Mouse (Mus musculus) heart, embryonic 14.5 days (tissue): ENCODE measurements around the gene Abi1. TPM values are rescaled to one million over a fixed set of nuclear protein-coding genes. Genes with fewer than 3 reads are reported as not detected.

Source experiments
- ATAC-seq: fragments of 200-750 bp; cut with Nextera tagmentation; 2 replicates; pipeline ENCODE4 v1.8.0; 2017; ENCODE audit warnings: low read depth, moderate TSS enrichment; ENCODE audit not compliant: insufficient number of reproducible peaks, insufficient read depth, low FRiP score
- H3K27ac ChIP-seq, 2 experiments: fragments of 200-500 bp in 1 of 2; fragments of 300-500 bp in 1 of 2; sonication (generic) in 1 of 2; replicated peaks in 1 of 2; 2 replicates each; pipeline ENCODE4 v1.5.1; 2012 to 2014; ENCODE audit warnings: low read depth in 2 of 2, low read length in 2 of 2, control low read depth in 1 of 2, mild to moderate bottlenecking in 1 of 2, mixed read lengths in 1 of 2; ENCODE audit not compliant: control insufficient read depth in 1 of 2, insufficient read depth in 1 of 2
- H3K27me3 ChIP-seq: fragments of 300-500 bp; sonication (generic); 2 replicates; pipeline ENCODE4 v1.6.1; 2014; ENCODE audit warnings: mild to moderate bottlenecking, low read length, control low read depth; ENCODE audit not compliant: control insufficient read depth, insufficient read depth
- H3K36me3 ChIP-seq: fragments of 300-500 bp; sonication (generic); 2 replicates; pipeline ENCODE4 v1.6.1; 2014; ENCODE audit warnings: mild to moderate bottlenecking, control low read depth, low read length, mixed read lengths; ENCODE audit not compliant: control insufficient read depth, insufficient read depth
- H3K4me1 ChIP-seq, 2 experiments: fragments of 200-500 bp in 1 of 2; fragments of 300-500 bp in 1 of 2; sonication (generic) in 1 of 2; 2 replicates each; pipeline ENCODE4 v1.6.1; 2012 to 2014; ENCODE audit warnings: low read length in 2 of 2, control low read depth in 1 of 2, mixed read lengths in 1 of 2; ENCODE audit not compliant: control insufficient read depth in 2 of 2, insufficient read depth in 2 of 2
- H3K4me2 ChIP-seq: fragments of 300-500 bp; sonication (generic); 2 replicates; pipeline ENCODE4 v1.6.1; 2014; ENCODE audit warnings: mild to moderate bottlenecking, low read length
- H3K4me3 ChIP-seq, 2 experiments: fragments of 200-500 bp in 1 of 2; fragments of 300-500 bp in 1 of 2; sonication (generic) in 1 of 2; 2 replicates each; pipeline ENCODE4 v1.5.1; 2012 to 2014; ENCODE audit warnings: low read length in 2 of 2, mild to moderate bottlenecking in 2 of 2, control low read depth in 1 of 2, low read depth in 1 of 2, moderate library complexity in 1 of 2; ENCODE audit not compliant: control insufficient read depth in 1 of 2, insufficient read depth in 1 of 2
- H3K9ac ChIP-seq: fragments of 300-500 bp; sonication (generic); 2 replicates; pipeline ENCODE4 v1.6.1; 2014; ENCODE audit warnings: mild to moderate bottlenecking, low read length
- H3K9me3 ChIP-seq: fragments of 300-500 bp; sonication (generic); 2 replicates; pipeline ENCODE4 v1.6.1; 2016; ENCODE audit warnings: low read length, control low read depth; ENCODE audit not compliant: control insufficient read depth
- WGBS: fragments of 180-500 bp; shearing (Covaris S2); extraction: QIAGEN DNeasy Blood & Tissue Kit; methylation state at CpG from one replicate; pipeline ENCODE4 v1.1.7; 2014; 5-methylcytosine and 5-hydroxymethylcytosine counted together
- polyA plus RNA-seq: library from polyadenylated mRNA; unstranded; fragments of >200 nt; fragmentation: Nextera tagmentation; extraction: Ambion mirVana; gene quantifications from 2 replicates; pipeline ENCODE4 v1.2.1, GENCODE M21; 2014

Abi1 gene
- polyA plus RNA-seq, result 28.0 and 34.0 TPM in 2 replicates

GRCm38 (mm10) chr2:23040001-23040646, at the start of gene Abi1:
TSS of gene Abi1 (minus strand) at chr2:23040241.
- peaks cover 0 to 13% of the 10 kb centered on the region in 2 experiments; a peak in 2 of 4 replicates for H3K4me1 ChIP-seq
- peak within 1 kb of the TSS; percentile 98 for H3K27ac ChIP-seq
- no peaks in the 10 kb centered on the region for H3K27me3 ChIP-seq
- WGBS, result 2% methylated on average over 24 of the region's 24 CpGs
- no peaks in the 10 kb centered on the region for H3K9me3 ChIP-seq
- peak within 1 kb of the TSS; percentile 95 for H3K4me3 ChIP-seq
- ATAC-seq, result peak; percentile 97
- H3K4me2 ChIP-seq, result peak within 1 kb of the TSS; percentile 76
- H3K9ac ChIP-seq, result peak within 1 kb of the TSS; percentile 95
- no peaks in the 10 kb centered on the region for H3K36me3 ChIP-seq

- ATAC-seq, result no peak
- peaks cover 68% of the 10 kb centered on the region for H3K36me3 ChIP-seq
- no peaks in the 10 kb centered on the region for H3K9me3 ChIP-seq
- WGBS, result 97% methylated on average over 8 of the region's 8 CpGs
- no peaks in the 10 kb centered on the region for H3K27me3 ChIP-seq
- no peak overlapping the region for H3K27ac ChIP-seq
- H3K4me1 ChIP-seq, result no peaks in the 10 kb centered on the region
- no peak overlapping the region for H3K9ac ChIP-seq
- H3K4me2 ChIP-seq, result no peak overlapping the region
- H3K4me3 ChIP-seq, result no peak overlapping the region
These were observed 44.5 kb upstream of the Abi1 start for GRCm38 (mm10) chr2:23084540-23084939.

- no peak for ATAC-seq
- H3K9me3 ChIP-seq, result 0 out of 2 replicates have a peak, but pooled peaks cover 3% of the 10 kb centered on the region
- no peak overlapping the region for H3K27ac ChIP-seq
- no peak overlapping the region for H3K4me3 ChIP-seq
- peaks cover 78% of the 10 kb centered on the region for H3K36me3 ChIP-seq
- H3K4me1 ChIP-seq, result no peaks in the 10 kb centered on the region
- H3K27me3 ChIP-seq, result no peaks in the 10 kb centered on the region
- no peak overlapping the region for H3K9ac ChIP-seq
- H3K4me2 ChIP-seq, result no peak overlapping the region
- WGBS, result 96% methylated on average over 2 of the region's 2 CpGs
These were observed 38.5 kb upstream of the Abi1 start for GRCm38 (mm10) chr2:23078588-23078987.

- H3K36me3 ChIP-seq, result peaks cover 75% of the 10 kb centered on the region
- 0 out of 2 replicates have a peak, but pooled peaks cover 3% of the 10 kb centered on the region for H3K9me3 ChIP-seq
- H3K27me3 ChIP-seq, result no peaks in the 10 kb centered on the region
- no peak overlapping the region for H3K9ac ChIP-seq
- ATAC-seq, result no peak
- no peaks in the 10 kb centered on the region for H3K4me1 ChIP-seq
- no peak overlapping the region for H3K27ac ChIP-seq
- H3K4me2 ChIP-seq, result no peak overlapping the region
- 89% methylated on average over 5 of the region's 5 CpGs for WGBS
- no peak overlapping the region for H3K4me3 ChIP-seq
These were observed 37.7 kb upstream of the Abi1 start for GRCm38 (mm10) chr2:23077693-23078092.

- Histone ChIP-seq H3K4me2 (no peak overlapping the region), H3K4me3 (no peak overlapping the region), H3K9me3 (0 out of 2 replicates have a peak, but pooled peaks cover 3% of the 10 kb centered on the region), H3K27me3 (no peaks in the 10 kb centered on the region), H3K36me3 (peaks cover 71% of the 10 kb centered on the region), H3K4me1 (no peaks in the 10 kb centered on the region), H3K9ac (no peak overlapping the region), H3K27ac (no peak overlapping the region)
- ATAC-seq, result no peak
These were observed 36.7 kb upstream of the Abi1 start for GRCm38 (mm10) chr2:23076783-23077182.

- Histone ChIP-seq H3K9me3 (0 out of 2 replicates have a peak, but pooled peaks cover 3% of the 10 kb centered on the region), H3K36me3 (peaks cover 69% of the 10 kb centered on the region), H3K4me2 (no peak overlapping the region), H3K4me1 (no peaks in the 10 kb centered on the region), H3K4me3 (no peak overlapping the region), H3K27ac (no peak overlapping the region), H3K27me3 (no peaks in the 10 kb centered on the region), H3K9ac (no peak overlapping the region)
- ATAC-seq, result no peak
These were observed 35.8 kb upstream of the Abi1 start for GRCm38 (mm10) chr2:23075846-23076245.

- no peak for ATAC-seq
- 74% methylated on average over 1 of the region's 1 CpGs for WGBS
These were observed 31.4 kb upstream of the Abi1 start for GRCm38 (mm10) chr2:23071406-23071805.

GRCm38 (mm10) chr2:23070491-23070890, 30.4 kb upstream of the Abi1 start:
- H3K4me3 ChIP-seq, result no peak overlapping the region
- H3K9ac ChIP-seq, result no peak overlapping the region
- no peak overlapping the region for H3K4me2 ChIP-seq
- H3K27me3 ChIP-seq, result no peaks in the 10 kb centered on the region
- no peak for ATAC-seq
- H3K27ac ChIP-seq, result no peak overlapping the region
- H3K9me3 ChIP-seq, result no peaks in the 10 kb centered on the region
- 91% methylated on average over 2 of the region's 2 CpGs for WGBS
- no peaks in the 10 kb centered on the region for H3K4me1 ChIP-seq
- H3K36me3 ChIP-seq, result peaks cover 31% of the 10 kb centered on the region

More at GRCm38 (mm10) chr2:23071406-23071805, 31.4 kb upstream of the Abi1 start:
- Histone ChIP-seq H3K9ac (no peak overlapping the region), H3K9me3 (no peaks in the 10 kb centered on the region), H3K4me3 (no peak overlapping the region), H3K27me3 (no peaks in the 10 kb centered on the region), H3K4me1 (no peaks in the 10 kb centered on the region), H3K27ac (no peak overlapping the region), H3K36me3 (peaks cover 33% of the 10 kb centered on the region), H3K4me2 (no peak overlapping the region)
